Mouse (Mus musculus) lung, postnatal 14 days (tissue): ENCODE measurements around the gene Ust.

Experiments
- DNase-seq: peaks from one replicate; pipeline ENCODE4 v3.0.0; 2021

Gene Ust

DNA sequence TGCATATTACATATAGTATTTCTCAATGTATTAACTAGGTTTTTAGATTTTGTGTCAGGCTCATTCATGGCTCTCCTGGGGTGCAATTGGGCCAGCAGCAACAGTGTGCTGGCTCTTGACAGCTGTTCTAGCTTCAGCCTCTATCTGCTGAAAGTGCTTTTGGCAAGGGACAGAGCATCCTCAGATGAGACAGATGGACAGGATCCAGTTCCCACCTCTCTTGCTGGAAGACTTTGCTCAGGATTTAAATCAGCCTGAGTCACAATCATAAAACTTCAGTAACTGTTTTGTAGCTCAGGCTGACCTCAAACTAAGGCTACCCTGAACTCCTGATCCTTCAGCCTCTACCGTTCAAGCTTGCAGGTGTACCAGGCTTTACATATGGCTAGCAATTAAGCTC, 219.5 kb downstream of the Ust start:
- DNase-seq: no peak

DNA sequence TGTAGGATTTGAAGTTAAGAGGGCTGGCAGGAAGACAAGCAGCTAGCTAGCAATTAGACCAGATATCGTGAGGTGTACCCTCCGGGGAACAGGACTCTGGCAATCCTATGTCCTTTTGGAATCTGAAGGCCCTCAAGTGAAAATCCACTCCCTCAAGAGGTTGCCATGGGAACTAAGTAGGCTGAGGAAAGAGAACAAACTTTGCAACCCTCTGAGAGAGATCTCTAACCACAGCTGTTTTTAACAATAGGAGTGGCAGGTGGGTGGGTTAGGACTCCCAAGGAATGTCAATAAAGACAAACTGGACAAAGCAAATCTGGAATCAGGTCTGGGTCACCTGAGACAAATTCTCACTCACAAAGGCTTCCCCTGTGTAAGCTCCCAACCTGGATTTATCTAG, 221.4 kb downstream of the Ust start:
- peak; percentile 22 for DNase-seq

DNA sequence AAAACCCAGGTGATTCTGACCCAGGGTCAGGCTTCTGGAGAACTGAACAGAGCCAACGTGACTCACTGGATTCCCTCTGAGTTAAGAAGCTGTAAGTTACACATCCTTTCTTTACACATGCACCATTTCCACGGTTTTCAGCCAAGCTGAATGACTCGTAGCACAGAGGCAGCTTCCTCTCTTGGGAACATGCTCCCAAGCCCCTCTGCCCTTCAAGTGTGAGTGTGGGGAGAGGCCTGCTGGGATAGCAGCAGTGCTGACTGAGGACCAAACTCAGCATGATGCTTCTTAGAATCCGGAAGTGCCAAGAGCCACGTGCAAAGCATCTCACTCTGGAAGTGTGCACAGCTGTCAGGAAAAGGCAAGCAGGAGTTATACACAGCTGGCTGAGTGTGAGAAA, 228.0 kb downstream of the Ust start:
- DNase-seq: peak; percentile 38

DNA sequence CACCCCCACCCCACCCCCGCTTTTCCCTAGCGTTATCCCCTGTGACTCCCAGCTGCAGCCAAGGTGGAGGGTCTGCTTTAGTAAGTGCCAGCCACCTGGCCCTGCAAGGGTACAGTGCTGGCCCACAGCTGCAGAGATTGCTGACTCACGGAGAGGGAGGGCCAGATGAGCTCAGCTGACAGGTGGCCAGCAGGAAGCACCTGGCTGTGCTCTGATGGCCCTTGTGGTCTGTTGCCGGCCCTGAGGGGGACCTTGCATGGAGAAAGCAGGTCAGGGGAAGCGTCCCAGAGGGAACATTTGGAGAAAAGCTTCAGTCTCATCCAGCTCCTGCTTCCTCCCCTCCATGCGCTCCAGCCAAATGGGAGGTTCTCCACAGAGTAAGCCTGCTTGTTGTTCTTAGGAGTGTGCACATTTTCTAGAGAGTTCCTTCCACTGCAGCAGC, 231.3 kb downstream of the Ust start:
- no peak for DNase-seq

DNA sequence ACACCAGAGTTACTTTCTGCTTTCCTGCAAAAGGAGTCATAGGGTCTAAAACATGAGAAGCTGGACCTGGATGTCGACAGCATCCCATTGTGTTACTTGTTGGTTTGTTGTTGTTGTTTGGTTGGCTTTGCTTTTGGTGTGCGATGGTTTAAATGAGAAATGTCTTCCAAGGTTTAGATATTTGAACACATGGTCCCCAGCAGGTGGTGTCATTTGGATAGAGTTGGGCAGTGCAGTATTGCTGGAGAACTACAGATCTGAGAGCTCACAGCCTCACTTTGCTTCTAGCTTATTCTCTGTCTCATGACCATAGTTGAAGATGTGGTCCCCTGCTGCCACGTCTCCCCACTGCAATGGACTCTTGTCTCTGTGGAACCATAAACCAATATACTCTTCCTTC, 234.6 kb downstream of the Ust start:
- no peak for DNase-seq

DNA sequence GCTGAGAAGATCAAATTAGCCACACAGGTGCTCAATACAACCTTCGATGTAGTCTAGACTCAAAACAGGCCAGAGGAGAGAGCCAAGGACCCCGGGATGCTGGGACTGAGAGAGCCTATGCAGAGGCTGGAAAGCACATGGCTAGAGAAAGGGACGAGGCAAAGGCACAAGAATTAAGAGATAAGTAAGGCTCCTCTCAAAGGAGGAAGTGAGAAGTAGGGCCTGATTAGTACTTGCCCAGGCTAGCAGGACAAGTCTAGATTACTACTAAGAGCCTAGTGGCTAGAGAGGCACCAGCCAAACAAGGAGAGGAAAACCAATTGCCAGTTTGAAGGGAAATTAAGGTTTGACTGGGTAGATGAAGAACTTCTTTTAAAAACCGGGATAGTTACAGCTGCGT, 241.5 kb downstream of the Ust start:
- no peak for DNase-seq

DNA sequence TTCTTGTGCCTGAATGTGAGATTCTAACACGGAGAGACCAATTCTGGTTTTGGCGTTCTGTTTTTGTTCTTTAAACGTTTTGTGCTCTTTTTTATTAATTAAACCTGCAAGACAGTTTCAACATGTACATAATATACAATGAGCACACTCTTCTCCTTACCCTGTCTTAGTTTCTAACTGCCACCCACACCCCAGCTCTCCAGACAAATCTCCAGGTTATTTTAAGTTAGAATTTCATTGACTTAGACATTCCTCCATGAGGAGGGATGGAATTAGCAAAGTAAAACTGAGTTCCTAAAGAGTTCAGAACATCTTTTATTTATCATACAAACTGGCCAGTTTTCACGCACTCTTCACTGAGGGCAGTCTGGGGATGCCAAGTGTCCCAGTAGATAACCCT, 248.9 kb downstream of the Ust start:
- no peak for DNase-seq

DNA sequence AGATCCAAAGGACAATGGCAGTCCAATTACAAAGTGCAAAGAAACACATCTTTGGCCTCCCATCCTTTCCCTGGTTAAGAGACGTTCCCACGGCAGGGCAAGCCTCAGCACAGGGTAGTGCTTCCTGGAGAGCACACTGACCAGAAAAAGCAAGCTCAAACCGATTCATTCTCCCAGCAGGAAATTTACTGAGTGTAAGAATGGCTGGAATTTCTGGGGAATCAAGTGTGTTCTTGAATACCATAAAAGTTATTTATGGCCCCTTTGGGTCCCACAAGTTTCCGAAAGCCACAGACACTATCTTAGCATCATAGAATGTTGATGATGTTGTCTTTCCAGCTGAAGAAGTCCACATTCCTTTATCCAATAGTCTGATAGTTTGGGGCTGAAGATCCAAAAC, 258.9 kb downstream of the Ust start:
- no peak for DNase-seq

DNA sequence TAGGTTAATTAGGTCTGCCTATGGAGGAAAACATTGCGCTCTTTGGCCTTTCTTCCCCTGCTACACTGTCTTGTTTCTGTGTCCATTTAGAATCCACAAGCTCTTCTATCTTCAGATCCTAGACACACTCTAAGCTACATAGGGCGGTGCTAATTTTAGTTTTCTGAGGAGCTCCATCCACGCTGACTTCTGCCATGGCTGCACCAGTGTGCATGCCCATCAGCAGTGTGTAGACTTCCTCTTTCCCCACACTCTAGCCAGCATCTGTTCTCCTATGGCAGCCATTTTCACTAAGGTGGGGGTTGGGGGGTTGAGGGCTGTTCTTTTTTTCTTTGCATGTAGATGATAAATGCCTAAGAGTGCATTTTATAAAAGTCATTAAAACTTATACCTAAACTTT, 268.6 kb downstream of the Ust start:
- DNase-seq: no peak

DNA sequence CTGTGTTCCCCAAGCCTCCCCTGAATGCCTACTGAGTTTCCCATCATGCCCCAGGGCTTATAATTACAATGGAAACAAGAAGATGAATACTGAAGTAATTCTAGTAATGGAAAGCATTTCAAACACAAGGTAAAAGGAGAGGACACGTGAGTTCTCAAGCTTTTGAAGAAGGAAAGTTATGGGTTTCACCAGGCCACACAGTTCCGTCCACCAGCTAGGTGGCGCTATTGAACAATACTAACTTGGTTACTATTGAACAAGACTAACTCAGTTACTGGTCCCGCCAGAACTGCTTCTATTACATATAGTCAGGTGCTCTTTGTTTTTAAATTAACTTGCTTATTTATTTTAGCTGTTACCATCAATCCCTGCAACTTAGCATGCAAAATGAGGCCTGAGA, 276.3 kb downstream of the Ust start:
- peak; percentile 80 for DNase-seq

DNA sequence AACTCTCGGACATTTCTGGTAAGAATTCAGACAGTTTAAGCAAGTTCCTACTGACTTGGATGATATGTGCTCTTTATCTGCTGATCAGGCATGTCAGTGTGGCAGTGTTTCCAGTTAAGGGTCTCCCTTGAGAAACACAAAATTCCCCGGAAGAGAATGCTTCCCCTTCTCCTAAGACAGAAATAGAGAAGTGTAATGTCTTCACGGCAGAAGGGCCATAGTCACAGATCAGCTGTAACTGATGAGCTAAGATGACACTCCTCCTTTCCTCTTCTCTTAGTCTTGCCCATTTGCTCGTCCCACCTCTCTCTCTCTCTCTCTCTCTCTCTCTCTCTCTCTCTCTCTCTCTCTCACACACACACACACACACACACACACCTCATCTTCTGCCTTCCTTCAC, 277.9 kb downstream of the Ust start:
- no peak for DNase-seq

DNA sequence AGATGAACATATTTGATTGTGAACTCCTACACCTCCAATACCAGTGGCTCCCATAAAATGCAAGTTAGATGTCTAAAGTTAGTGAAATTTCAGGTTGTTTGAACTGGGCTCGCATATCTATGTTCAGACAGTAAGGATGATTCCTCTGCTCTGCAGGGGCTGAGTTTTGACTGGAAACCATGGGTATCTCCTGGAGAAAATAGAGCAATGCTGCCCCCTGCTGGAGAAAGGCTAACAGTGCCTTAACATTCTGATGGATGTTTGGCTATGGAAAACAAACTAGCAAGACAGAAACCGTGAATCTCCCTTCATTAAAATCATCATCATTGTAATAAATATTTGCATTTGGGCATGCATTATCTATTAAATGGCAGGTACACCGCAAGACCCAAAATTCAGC, 278.4 kb downstream of the Ust start:
- DNase-seq: peak; percentile 88

DNA sequence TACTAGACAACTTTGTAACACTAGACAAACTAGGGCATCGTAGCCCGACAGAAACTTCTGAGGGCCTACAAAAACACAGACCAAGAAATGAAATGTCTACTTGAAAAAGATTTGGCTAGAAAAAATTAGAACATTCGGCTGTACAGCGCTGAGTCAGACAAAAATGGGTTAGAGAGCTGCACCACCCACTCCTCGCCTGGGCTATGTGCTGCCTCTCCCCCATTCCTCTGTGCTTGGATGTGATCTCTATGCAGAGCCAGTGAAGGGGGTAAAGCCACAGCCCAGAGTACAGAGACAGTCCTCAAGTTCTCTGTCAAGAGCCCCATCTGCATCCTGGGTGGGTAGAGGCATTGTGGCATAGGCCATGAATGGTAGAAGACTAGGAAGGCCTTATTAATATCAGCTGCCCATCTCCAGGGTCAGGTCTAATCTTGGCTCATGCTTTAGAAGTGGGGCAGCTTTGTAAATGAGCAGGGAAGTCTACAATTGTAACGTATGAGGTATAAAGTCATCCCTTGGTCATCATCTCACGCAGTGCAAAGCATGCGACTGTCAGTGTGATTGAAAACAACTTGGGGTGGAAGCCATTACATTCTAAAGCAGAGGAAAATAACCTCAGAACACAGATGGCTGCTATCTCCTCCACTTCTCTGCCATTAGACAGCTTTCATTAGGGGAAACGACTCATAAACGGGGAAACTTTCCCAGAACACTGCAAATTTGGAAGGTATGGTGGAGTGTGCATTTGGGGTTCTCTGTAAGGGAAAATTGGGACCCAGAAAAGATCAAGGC, 281.6 kb downstream of the Ust start:
- no peak for DNase-seq

DNA sequence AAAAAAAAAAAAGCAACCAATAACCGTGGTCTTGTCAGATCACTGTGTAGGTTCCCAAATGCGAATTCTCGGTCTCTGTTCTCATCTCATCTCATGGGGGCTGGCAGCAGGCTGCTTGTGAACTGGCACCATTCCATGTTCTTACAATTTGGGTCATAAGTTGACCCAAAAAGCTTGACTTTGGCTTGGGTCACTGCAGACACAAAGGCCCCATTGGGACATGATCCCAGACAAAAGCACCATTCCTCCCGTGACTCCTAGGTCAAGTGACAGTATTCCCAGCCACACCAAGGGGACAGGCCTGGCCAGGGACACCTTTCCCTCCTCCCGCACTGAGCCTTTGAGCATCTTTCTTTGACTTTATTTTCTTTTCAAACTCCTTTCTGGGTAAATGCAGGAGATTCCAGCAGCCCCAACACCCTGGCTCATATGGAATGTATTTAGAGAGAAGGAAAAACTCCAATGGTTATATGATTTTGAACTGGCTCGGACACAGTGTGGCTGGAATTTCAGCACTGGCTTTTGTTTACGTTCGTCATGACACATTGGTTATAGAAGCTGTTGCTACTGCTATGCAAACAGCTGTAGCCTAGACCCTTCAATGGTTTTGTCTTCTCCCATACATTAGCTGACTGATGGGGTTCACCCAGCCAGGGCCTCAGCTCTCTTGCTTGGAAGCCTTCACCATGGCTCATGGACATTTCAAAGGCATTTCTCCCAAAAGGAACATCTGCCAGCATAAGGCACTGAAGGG, 285.3 kb downstream of the Ust start:
- DNase-seq: peak; percentile 21

DNA sequence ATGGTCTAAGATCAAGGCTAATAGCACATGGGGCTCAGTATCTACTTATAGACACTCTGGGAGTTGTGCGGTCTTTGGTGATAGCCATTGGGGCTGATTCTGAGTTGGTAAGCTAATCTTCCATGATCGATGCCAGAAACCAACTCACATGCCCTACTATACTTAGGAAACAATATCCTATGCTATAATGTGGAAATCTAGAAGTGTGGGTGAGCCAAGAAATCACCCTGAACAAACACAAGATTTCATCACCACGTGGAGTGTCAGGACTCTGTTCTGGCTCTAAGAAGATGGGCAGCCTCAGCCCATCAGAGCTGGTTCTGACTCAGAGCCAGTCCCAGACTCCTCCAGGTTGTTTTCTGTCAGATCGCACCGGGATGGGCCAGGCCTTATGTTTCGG, 286.1 kb downstream of the Ust start:
- no peak for DNase-seq

DNA sequence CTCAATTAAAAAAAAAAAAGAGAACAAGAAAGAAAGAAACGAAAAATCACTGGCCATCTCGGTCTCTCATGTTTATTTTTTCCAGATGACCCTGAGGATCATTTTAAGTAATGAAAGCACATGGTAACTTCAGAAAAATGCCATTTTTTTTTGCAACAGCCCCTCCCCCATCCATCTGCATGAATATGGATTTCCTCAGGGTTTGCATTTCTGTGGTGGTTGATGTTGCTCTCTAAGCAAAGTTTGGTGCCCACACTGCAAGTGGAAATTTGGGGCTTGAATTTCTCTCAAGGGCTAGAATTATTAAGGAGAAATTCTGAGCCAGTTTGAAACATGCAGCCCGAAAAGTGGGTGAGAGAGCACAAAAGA, 290.3 kb downstream of the Ust start:
- no peak for DNase-seq

DNA sequence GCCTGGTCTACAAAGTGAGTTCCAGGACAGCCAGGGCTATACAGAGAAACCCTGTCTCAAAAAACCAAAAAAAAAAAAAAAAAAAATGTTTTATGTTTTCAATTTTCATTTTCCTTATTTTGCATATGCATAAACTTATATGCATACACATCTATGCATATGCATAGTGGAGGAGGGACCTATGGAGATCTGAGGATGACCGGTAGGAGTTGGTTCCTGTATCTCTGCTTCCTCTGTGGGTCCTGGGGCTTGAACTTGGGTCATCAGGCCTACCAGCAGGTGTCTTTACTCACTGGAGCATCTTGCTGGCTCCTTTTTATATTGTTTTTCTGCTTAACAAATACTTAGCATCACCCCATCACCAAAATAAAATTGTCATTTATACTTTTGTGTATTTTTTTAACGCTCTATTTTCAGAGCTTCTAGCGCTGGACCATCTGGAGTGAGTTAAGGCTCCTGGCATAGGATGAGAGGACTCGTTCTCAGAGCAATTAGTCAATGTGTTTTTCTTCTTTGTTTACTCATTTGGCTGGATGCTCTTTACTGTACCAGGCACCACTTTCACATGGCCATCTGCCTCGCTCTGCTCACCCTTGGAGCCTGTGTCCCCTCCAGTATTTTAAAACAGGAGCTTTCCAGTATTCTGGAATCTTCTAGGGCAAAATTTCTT, 290.8 kb downstream of the Ust start:
- DNase-seq: no peak

DNA sequence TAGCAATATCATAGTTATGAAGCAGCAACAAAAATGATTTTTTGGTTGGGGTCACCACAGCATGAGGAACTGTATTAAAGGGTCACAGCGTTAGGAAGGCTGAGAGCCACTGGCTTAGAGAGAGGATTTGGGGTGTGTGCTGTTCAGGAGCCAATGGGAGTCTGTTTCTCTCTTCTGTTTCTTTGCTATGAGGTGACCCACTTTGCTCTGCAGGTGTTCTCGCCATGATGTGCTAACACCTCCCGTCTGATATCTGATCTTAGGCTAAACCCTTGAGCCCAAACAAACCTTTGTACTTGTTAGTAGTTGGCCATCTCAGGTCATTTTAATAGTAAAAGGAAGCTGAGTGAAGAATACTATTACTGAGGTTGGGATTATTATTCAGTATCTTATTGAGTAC, 292.0 kb downstream of the Ust start:
- no peak for DNase-seq

DNA sequence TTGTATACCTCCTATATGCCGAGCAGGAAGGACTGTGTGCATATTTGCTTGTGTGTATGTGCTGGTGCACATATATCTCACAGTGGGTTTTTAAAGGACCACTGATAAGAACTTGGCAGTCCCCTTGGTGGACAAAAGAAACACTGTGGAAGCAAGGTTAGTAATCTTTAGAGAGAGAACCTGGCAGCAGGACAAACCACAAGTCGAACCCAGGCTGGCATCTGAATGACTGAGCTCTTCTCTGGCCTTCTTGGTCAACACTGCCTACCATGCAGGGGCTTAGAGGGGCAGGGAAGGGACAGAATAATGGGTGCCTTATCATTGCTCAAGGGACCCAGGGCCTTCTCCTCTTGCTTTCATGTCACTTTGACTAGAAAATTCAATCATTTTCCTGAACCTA, 294.0 kb downstream of the Ust start:
- no peak for DNase-seq

DNA sequence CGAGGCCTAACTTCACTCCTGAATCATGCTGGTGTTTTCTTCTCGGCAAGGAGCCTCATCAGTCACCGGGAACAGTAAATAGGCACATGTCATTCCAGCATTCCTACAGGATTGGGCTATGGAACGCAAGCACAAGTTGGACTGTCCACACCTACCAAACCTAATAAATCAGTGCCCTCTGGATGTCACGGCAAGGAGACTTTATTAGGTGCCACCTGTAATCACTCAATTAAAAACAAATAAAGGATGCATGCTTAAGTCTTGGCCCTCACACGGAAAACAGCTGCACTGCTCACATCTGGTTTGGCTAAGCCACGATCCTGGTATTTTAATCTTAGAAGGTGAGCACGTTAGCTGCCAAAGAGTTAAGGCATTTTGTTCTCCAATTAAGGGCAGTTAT, 294.6 kb downstream of the Ust start:
- DNase-seq: no peak

DNA sequence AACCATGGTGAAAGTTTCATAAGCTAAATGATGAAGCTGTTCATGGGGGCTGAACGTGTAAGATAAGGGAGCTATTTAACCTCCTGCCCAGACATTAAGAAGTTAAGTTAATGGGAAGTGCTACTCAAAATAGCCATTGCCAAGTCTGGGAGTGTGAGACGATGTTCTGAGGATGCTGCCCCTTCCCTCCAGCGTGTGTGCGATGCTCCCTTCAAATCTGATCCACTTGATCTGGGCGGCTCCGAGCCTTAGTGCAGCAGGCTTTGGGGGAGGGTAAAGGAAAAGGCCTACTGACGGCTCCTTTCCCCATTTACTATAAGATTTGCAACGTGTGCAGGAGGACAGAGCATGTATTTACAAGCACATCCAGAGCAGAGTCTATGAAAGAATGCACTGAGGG, 301.7 kb downstream of the Ust start:
- no peak for DNase-seq

DNA sequence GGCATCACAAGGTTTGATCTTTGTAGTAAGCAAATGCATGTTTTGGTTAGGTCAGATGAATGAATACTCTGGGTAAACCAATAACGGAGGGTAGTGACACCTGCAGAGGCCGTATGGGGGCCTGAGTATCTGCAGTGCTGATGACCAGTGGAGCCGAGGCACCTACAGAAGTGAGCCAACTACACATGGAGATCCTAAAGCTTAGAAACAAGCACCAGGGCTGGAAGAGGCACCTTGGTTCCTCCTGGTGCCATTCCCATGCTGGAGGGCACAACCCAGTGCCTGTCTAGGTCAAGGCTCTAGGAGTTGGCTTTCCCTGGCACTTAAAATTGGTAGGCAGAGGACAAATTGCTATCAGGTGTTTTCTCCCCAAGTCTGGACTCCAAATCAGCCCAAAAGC, 303.4 kb downstream of the Ust start:
- no peak for DNase-seq

DNA sequence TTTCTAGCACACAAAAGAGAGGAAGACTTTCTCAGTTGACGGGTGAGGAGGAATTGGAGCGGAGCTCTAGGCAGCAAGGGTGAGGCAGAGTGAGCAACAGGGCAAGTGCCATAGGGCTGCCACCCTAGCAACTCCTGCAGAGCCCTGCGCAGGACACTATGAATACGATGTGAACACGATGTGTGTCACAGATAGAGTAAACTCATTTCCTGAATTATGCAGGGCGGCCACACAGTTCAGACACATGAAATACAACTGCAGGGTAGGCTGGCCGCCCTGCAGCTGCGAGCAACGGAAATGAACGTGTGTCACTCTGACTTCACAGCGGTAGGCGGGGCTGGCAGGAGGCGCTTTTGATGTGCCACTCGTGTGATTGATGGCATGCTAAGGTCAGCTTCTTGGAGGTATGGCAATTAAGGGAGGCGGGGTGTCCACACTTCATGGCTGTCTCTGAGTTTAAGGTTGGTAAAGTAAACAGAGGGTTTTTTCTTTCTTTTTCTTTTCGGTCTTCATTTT, 304.7 kb downstream of the Ust start:
- DNase-seq: peak; percentile 40
